39 mouse cellular contexts compared by ENCODE assay signal in the genomic region with DNA sequence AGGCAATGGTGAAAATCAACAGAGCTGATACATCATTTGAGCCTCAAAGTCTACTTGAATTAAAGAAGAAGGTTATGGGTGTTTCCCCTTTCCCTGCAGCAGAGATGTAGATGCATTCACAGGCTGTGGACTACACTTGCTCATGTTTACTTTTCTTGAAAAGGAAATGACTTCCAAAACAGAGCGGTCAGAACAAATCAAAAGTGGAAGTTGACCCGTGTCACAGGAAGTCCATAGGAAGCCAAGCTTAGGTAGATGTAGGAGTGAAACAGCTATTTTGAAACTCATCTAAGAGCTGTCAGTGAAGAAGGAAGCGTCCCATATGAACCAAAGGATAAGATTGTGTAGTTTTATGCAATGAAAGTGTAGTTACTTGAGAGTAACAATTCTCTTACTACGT. TPM values are rescaled to one million over a fixed set of nuclear protein-coding genes. Genes with fewer than 3 reads are reported as not detected.
A peak's percentile ranks its signal among the peaks of the same experiment; 100 is the strongest.
DNase-seq lines count a peak whose midpoint lies in the region; ATAC-seq and TF ChIP-seq lines count a peak whose summit lies in the region.
"Had no signal": no experiment of that assay in that cellular context is flagged by ENCODE, and none has a peak within 500 bp of the region (broad histone marks: within the 10 kb centered on the region; RNA-seq: fewer than 3 reads in every experiment).

No protein-coding gene starts in this region.

- peaks cover 13% of the 10 kb centered on the region for H3K4me1 ChIP-seq in liver, adult 2 months (ENCODE audit: control insufficient read depth, insufficient read depth, low read length)
- H3K4me1 ChIP-seq in liver, embryonic 11.5 days (replicated peaks; ENCODE audit: control insufficient read depth, insufficient read depth, low read length): no peaks in the 10 kb centered on the region
- H3K4me1 ChIP-seq: embryonic facial prominence, embryonic 12.5 days; heart, embryonic 13.5 days; intestine, embryonic 15.5 days; liver, embryonic 15.5 days; neural tube, embryonic 12.5 days had no signal

- H3K79me2 ChIP-seq in liver, adult 2 months (ENCODE audit: control insufficient read depth, insufficient read depth, low read length): no peaks in the 10 kb centered on the region

- H3K27me3 ChIP-seq in liver, adult 2 months (ENCODE audit: control insufficient read depth, insufficient read depth, low read length): no peaks in the 10 kb centered on the region
- H3K27me3 ChIP-seq in liver, embryonic 11.5 days (replicated peaks; ENCODE audit: control insufficient read depth, insufficient read depth, low read length): no peaks in the 10 kb centered on the region
- H3K27me3 ChIP-seq in splenic B cell, adult 2 months (ENCODE audit: control insufficient read depth, insufficient read depth, low read length, poor library complexity, severe bottlenecking): no peaks in the 10 kb centered on the region
- H3K27me3 ChIP-seq: embryonic facial prominence, embryonic 12.5 days; intestine, embryonic 15.5 days; liver, embryonic 15.5 days; neural tube, embryonic 12.5 days had no signal

- no peak for ATAC-seq in liver, embryonic 11.5 days (replicated peaks; ENCODE audit: low FRiP score)
- ATAC-seq: CD4-positive, CD25-positive, alpha-beta regulatory T cell, adult 4 months; forebrain, embryonic 14.5 days; hindbrain, embryonic 16.5 days; intestine, embryonic 15.5 days; midbrain, embryonic 16.5 days had no signal

- no peaks in the 10 kb centered on the region for H3K36me3 ChIP-seq in liver, adult 2 months (ENCODE audit: control insufficient read depth, insufficient read depth, low read length)
- H3K36me3 ChIP-seq in liver, embryonic 11.5 days (ENCODE audit: control insufficient read depth, insufficient read depth, low read length): no peaks in the 10 kb centered on the region
- no peaks in the 10 kb centered on the region for H3K36me3 ChIP-seq in splenic B cell, adult 2 months (ENCODE audit: control insufficient read depth, insufficient read depth, low read length, poor library complexity, severe bottlenecking)
- H3K36me3 ChIP-seq: embryonic facial prominence, embryonic 12.5 days; heart, embryonic 13.5 days; intestine, embryonic 15.5 days; liver, embryonic 15.5 days; neural tube, embryonic 12.5 days had no signal

- no peaks in the 10 kb centered on the region for H3K9me3 ChIP-seq in liver, embryonic 11.5 days (ENCODE audit: control insufficient read depth, low read length)
- H3K9me3 ChIP-seq: embryonic facial prominence, embryonic 12.5 days; heart, embryonic 13.5 days; intestine, embryonic 15.5 days; liver, embryonic 15.5 days; neural tube, embryonic 12.5 days had no signal

- H3K4me2 ChIP-seq in liver, embryonic 11.5 days: no peak overlapping the region
- H3K4me2 ChIP-seq: embryonic facial prominence, embryonic 12.5 days; heart, embryonic 13.5 days; intestine, embryonic 15.5 days; liver, embryonic 15.5 days; midbrain, embryonic 11.5 days; neural tube, embryonic 12.5 days had no signal

- TF ChIP-seq POLR2A in liver, adult 2 months (IDR thresholded peaks at IDR 0.05; ENCODE audit: extremely low read depth, insufficient read depth, low read length): no peak

- no peak overlapping the region for H3K9ac ChIP-seq in liver, adult 2 months (ENCODE audit: low read depth, low read length)
- H3K9ac ChIP-seq in liver, embryonic 11.5 days (ENCODE audit: low read depth, low read length): no peak overlapping the region
- H3K9ac ChIP-seq: embryonic facial prominence, embryonic 12.5 days; heart, embryonic 13.5 days; intestine, embryonic 15.5 days; liver, embryonic 15.5 days; neural tube, embryonic 12.5 days had no signal

- WGBS in liver, adult 2 months: 29% methylated on average over 4 of the region's 4 CpGs
- WGBS in liver, embryonic 11.5 days: 52% methylated on average over 4 of the region's 4 CpGs

- H3K27ac ChIP-seq in liver, adult 2 months (replicated peaks; ENCODE audit: insufficient read depth, low read depth, low read length): no peak overlapping the region
- no peak overlapping the region for H3K27ac ChIP-seq in liver, embryonic 11.5 days (ENCODE audit: low read depth, low read length)
- H3K27ac ChIP-seq: embryonic facial prominence, embryonic 12.5 days; heart, adult 2 months; heart, embryonic 13.5 days; intestine, embryonic 15.5 days; kidney, postnatal 0 days; liver, embryonic 15.5 days; neural tube, embryonic 12.5 days had no signal

- peak; percentile 66 for DNase-seq in liver, adult 2 months (ENCODE audit: extremely low read depth, low read depth, low spot score)
- no peak for DNase-seq in liver, embryonic 11.5 days (ENCODE audit: low spot score)
- DNase-seq in A20 (ENCODE audit: low read depth, low spot score): peak; percentile 28
- peak; percentile 4 for DNase-seq in induced T-regulatory cell, adult 2 months (ENCODE audit: low read depth)
- peak; percentile 6 for DNase-seq in splenic B cell, adult 2 months (ENCODE audit: low read depth, low spot score)
- DNase-seq in urinary bladder, postnatal 25 days (ENCODE audit: low spot score): no peak
- no peak for DNase-seq in retina, embryonic 14.5 days (ENCODE audit: low spot score)
- DNase-seq: adrenal gland, adult 2 months; cerebellum, adult 2 months; cerebellum, postnatal 25 days; gastrocnemius, postnatal 25 days; heart, adult 2 months; heart, postnatal 10 days; kidney, adult 8-10 months; kidney, postnatal 4 days; left cerebral cortex, postnatal 4 days; lung, postnatal 14 days; right cerebral cortex, postnatal 25 days; thymus, postnatal 14 days had no signal

- TF ChIP-seq CTCF in liver, adult 2 months (IDR thresholded peaks at IDR 0.05; ENCODE audit: low read depth, low read length): no peak

- H3K4me3 ChIP-seq in liver, adult 2 months (ENCODE audit: insufficient read depth, low read depth, low read length): no peak overlapping the region
- no peak overlapping the region for H3K4me3 ChIP-seq in liver, embryonic 11.5 days (ENCODE audit: low read depth, low read length)
- H3K4me3 ChIP-seq: embryonic facial prominence, embryonic 12.5 days; heart, adult 2 months; heart, embryonic 13.5 days; intestine, embryonic 15.5 days; liver, embryonic 15.5 days; myocyte; neural tube, embryonic 12.5 days had no signal

RNA-seq across cellular contexts. Expression of gene Galntl5, which starts 14.6 kb away (rescaled TPM):
- total RNA-seq in liver, adult 2 months (2014; rRNA removed): not detected in 2 replicates
- not detected in 2 replicates for polyA plus RNA-seq in liver, adult 2 months (2012; rRNA removed)
- polyA plus RNA-seq in liver, embryonic 11.5 days (2014; fragmentation: Nextera tagmentation; extraction: Ambion mirVana): not detected in 2 replicates
- total RNA-seq: adrenal gland, adult 2 months; adrenal gland, postnatal 4 days; gastrocnemius, postnatal 25 days; heart, adult 2 months; heart, postnatal 10 days; layer of hippocampus, adult 8-10 months; layer of hippocampus, postnatal 25 days; left cerebral cortex, adult 8-10 months; left cerebral cortex, postnatal 4 days had no signal
- polyA plus RNA-seq: adrenal gland, adult 2 months; CD4-positive, CD25-positive, alpha-beta regulatory T cell, adult 4 months; cerebellum, adult 2 months; embryonic facial prominence, embryonic 12.5 days; forebrain, embryonic 14.5 days; heart, adult 2 months; heart, embryonic 13.5 days; hindbrain, embryonic 11.5 days; hindbrain, embryonic 16.5 days; intestine, embryonic 15.5 days; kidney, postnatal 0 days; limb, embryonic 14.5 days; liver, embryonic 15.5 days; midbrain, embryonic 11.5 days; midbrain, embryonic 16.5 days; myocyte; neural tube, embryonic 12.5 days; stomach, embryonic 16.5 days; urinary bladder, adult 2 months had no signal

RNA-seq across cellular contexts. Expression of gene Galnt11, which starts 55.0 kb away (rescaled TPM):
- total RNA-seq in liver, adult 2 months (2014; rRNA removed): 13.4 and 16.2 TPM in 2 replicates
- 7.0 and 8.5 TPM in 2 replicates for polyA plus RNA-seq in liver, adult 2 months (2012; rRNA removed)
- 14.9 and 15.4 TPM in 2 replicates for polyA plus RNA-seq in liver, embryonic 11.5 days (2014; fragmentation: Nextera tagmentation; extraction: Ambion mirVana)

RNA-seq across cellular contexts. Expression of gene E130116L18Rik, which starts 56.3 kb away (rescaled TPM):
- total RNA-seq in liver, adult 2 months (2014; rRNA removed): not detected in 2 replicates
- not detected in 2 replicates for polyA plus RNA-seq in liver, adult 2 months (2012; rRNA removed)
- polyA plus RNA-seq in liver, embryonic 11.5 days (2014; fragmentation: Nextera tagmentation; extraction: Ambion mirVana): not detected in 2 replicates
- total RNA-seq: adrenal gland, adult 2 months; adrenal gland, postnatal 4 days; gastrocnemius, postnatal 25 days; heart, adult 2 months; heart, postnatal 10 days; layer of hippocampus, adult 8-10 months; layer of hippocampus, postnatal 25 days; left cerebral cortex, adult 8-10 months; left cerebral cortex, postnatal 4 days had no signal
- polyA plus RNA-seq: adrenal gland, adult 2 months; CD4-positive, CD25-positive, alpha-beta regulatory T cell, adult 4 months; cerebellum, adult 2 months; embryonic facial prominence, embryonic 12.5 days; forebrain, embryonic 14.5 days; heart, adult 2 months; heart, embryonic 13.5 days; hindbrain, embryonic 11.5 days; hindbrain, embryonic 16.5 days; intestine, embryonic 15.5 days; limb, embryonic 14.5 days; liver, embryonic 15.5 days; midbrain, embryonic 11.5 days; midbrain, embryonic 16.5 days; myocyte; neural tube, embryonic 12.5 days; stomach, embryonic 16.5 days; urinary bladder, adult 2 months had no signal

Comparison
In these comparisons a context has a peak if more than half of its experiments do, and no peak if none do; other contexts are left out.
1. DNase-seq: peak in liver, adult 2 months (single experiment), A20 (single experiment), induced T-regulatory cell, adult 2 months (single experiment) and splenic B cell, adult 2 months (single experiment); none in liver, embryonic 11.5 days (single experiment), urinary bladder, postnatal 25 days (single experiment) and retina, embryonic 14.5 days (single experiment).